Mouse (Mus musculus): ENCODE measurements at regions not wholly inside any gene's neighbourhood (a gene's known extent, or its start where the extent isn't known, plus 50 kb on each side); places are given as distances from the start of the nearest gene placed in this dataset.

- no peak overlapping the region for H3K27ac ChIP-seq (ENCODE audit: insufficient read depth, low read depth, low read length)
- TF ChIP-seq POLR2A (IDR thresholded peaks at IDR 0.05; ENCODE audit: low read depth, low read length) (no peak), CTCF (IDR thresholded peaks at IDR 0.05; ENCODE audit: extremely low read depth, insufficient read length, insufficient replicate concordance, low read depth, low read length) (no peak)
- H3K4me3 ChIP-seq (ENCODE audit: low read depth, low read length), result no peak overlapping the region
- H3K4me1 ChIP-seq (ENCODE audit: control insufficient read depth, insufficient read depth, insufficient read length, low read length), result no peaks in the 10 kb centered on the region
- no peaks in the 10 kb centered on the region for H3K36me3 ChIP-seq (ENCODE audit: control insufficient read depth, insufficient read depth, low read length)
- 16% methylated on average over 6 of the region's 6 CpGs for WGBS
- H3K27me3 ChIP-seq (ENCODE audit: control insufficient read depth, insufficient read depth, low read length), result no peaks in the 10 kb centered on the region
Observed at GRCm38 (mm10) chr10:126379239-126379638, 413.3 kb downstream of the Lrig3 start.

- TF ChIP-seq POLR2A (IDR thresholded peaks at IDR 0.05; ENCODE audit: low read depth, low read length) (no peak), CTCF (IDR thresholded peaks at IDR 0.05; ENCODE audit: extremely low read depth, insufficient read length, insufficient replicate concordance, low read depth, low read length) (no peak)
- 67% methylated on average over 6 of the region's 6 CpGs for WGBS
- no peaks in the 10 kb centered on the region for H3K27me3 ChIP-seq (ENCODE audit: control insufficient read depth, insufficient read depth, low read length)
- no peak overlapping the region for H3K27ac ChIP-seq (ENCODE audit: insufficient read depth, low read depth, low read length)
- no peaks in the 10 kb centered on the region for H3K4me1 ChIP-seq (ENCODE audit: control insufficient read depth, insufficient read depth, insufficient read length, low read length)
- no peak overlapping the region for H3K4me3 ChIP-seq (ENCODE audit: low read depth, low read length)
- H3K36me3 ChIP-seq (ENCODE audit: control insufficient read depth, insufficient read depth, low read length), result no peaks in the 10 kb centered on the region
Observed at GRCm38 (mm10) chr10:126373906-126374305, 407.9 kb downstream of the Lrig3 start.

- 79% methylated on average over 6 of the region's 6 CpGs for WGBS
Observed at GRCm38 (mm10) chr10:126371881-126372280, 405.9 kb downstream of the Lrig3 start.

GRCm38 (mm10) chr10:126349076-126349475, 383.1 kb downstream of the Lrig3 start:
- H3K4me1 ChIP-seq (ENCODE audit: control insufficient read depth, insufficient read depth, insufficient read length, low read length), result no peaks in the 10 kb centered on the region
- 69% methylated on average over 11 of the region's 11 CpGs for WGBS
- TF ChIP-seq CTCF (IDR thresholded peaks at IDR 0.05; ENCODE audit: extremely low read depth, insufficient read length, insufficient replicate concordance, low read depth, low read length), result no peak
- TF ChIP-seq POLR2A (IDR thresholded peaks at IDR 0.05; ENCODE audit: low read depth, low read length), result no peak
- no peak overlapping the region for H3K27ac ChIP-seq (ENCODE audit: insufficient read depth, low read depth, low read length)
- H3K4me3 ChIP-seq (ENCODE audit: low read depth, low read length), result no peak overlapping the region
- H3K36me3 ChIP-seq (ENCODE audit: control insufficient read depth, insufficient read depth, low read length), result no peaks in the 10 kb centered on the region
- no peaks in the 10 kb centered on the region for H3K27me3 ChIP-seq (ENCODE audit: control insufficient read depth, insufficient read depth, low read length)

More at GRCm38 (mm10) chr10:126371881-126372280, 405.9 kb downstream of the Lrig3 start:
- no peak for TF ChIP-seq CTCF (IDR thresholded peaks at IDR 0.05; ENCODE audit: extremely low read depth, insufficient read length, insufficient replicate concordance, low read depth, low read length)
- no peak for TF ChIP-seq POLR2A (IDR thresholded peaks at IDR 0.05; ENCODE audit: low read depth, low read length)
- Histone ChIP-seq H3K27ac (ENCODE audit: insufficient read depth, low read depth, low read length) (no peak overlapping the region), H3K4me3 (ENCODE audit: low read depth, low read length) (no peak overlapping the region), H3K4me1 (ENCODE audit: control insufficient read depth, insufficient read depth, insufficient read length, low read length) (no peaks in the 10 kb centered on the region), H3K36me3 (ENCODE audit: control insufficient read depth, insufficient read depth, low read length) (no peaks in the 10 kb centered on the region), H3K27me3 (ENCODE audit: control insufficient read depth, insufficient read depth, low read length) (no peaks in the 10 kb centered on the region)

- no peaks in the 10 kb centered on the region for H3K4me1 ChIP-seq (ENCODE audit: control insufficient read depth, insufficient read depth, insufficient read length, low read length)
- H3K27ac ChIP-seq (ENCODE audit: insufficient read depth, low read depth, low read length), result no peak overlapping the region
- H3K27me3 ChIP-seq (ENCODE audit: control insufficient read depth, insufficient read depth, low read length), result no peaks in the 10 kb centered on the region
- H3K36me3 ChIP-seq (ENCODE audit: control insufficient read depth, insufficient read depth, low read length), result no peaks in the 10 kb centered on the region
- WGBS, result 73% methylated on average over 4 of the region's 4 CpGs
- no peak overlapping the region for H3K4me3 ChIP-seq (ENCODE audit: low read depth, low read length)
- TF ChIP-seq POLR2A (IDR thresholded peaks at IDR 0.05; ENCODE audit: low read depth, low read length) (no peak), CTCF (IDR thresholded peaks at IDR 0.05; ENCODE audit: extremely low read depth, insufficient read length, insufficient replicate concordance, low read depth, low read length) (no peak)
Observed at GRCm38 (mm10) chr10:126337426-126337825, 371.5 kb downstream of the Lrig3 start.

GRCm38 (mm10) chr10:126333786-126334185, 367.8 kb downstream of the Lrig3 start:
- H3K27me3 ChIP-seq (ENCODE audit: control insufficient read depth, insufficient read depth, low read length), result no peaks in the 10 kb centered on the region
- WGBS, result 73% methylated on average over 5 of the region's 5 CpGs
- TF ChIP-seq CTCF (IDR thresholded peaks at IDR 0.05; ENCODE audit: extremely low read depth, insufficient read length, insufficient replicate concordance, low read depth, low read length) (no peak), POLR2A (IDR thresholded peaks at IDR 0.05; ENCODE audit: low read depth, low read length) (no peak)
- no peaks in the 10 kb centered on the region for H3K36me3 ChIP-seq (ENCODE audit: control insufficient read depth, insufficient read depth, low read length)
- no peak overlapping the region for H3K4me3 ChIP-seq (ENCODE audit: low read depth, low read length)
- H3K27ac ChIP-seq (ENCODE audit: insufficient read depth, low read depth, low read length), result no peak overlapping the region
- H3K4me1 ChIP-seq (ENCODE audit: control insufficient read depth, insufficient read depth, insufficient read length, low read length), result no peaks in the 10 kb centered on the region

GRCm38 (mm10) chr10:126330305-126330969, 364.5 kb downstream of the Lrig3 start:
- TF ChIP-seq CTCF (IDR thresholded peaks at IDR 0.05; ENCODE audit: extremely low read depth, insufficient read length, insufficient replicate concordance, low read depth, low read length) (peak; percentile 70), POLR2A (IDR thresholded peaks at IDR 0.05; ENCODE audit: low read depth, low read length) (no peak)
- H3K36me3 ChIP-seq (ENCODE audit: control insufficient read depth, insufficient read depth, low read length), result no peaks in the 10 kb centered on the region
- no peak overlapping the region for H3K27ac ChIP-seq (ENCODE audit: insufficient read depth, low read depth, low read length)
- no peak overlapping the region for H3K4me3 ChIP-seq (ENCODE audit: low read depth, low read length)
- H3K27me3 ChIP-seq (ENCODE audit: control insufficient read depth, insufficient read depth, low read length), result no peaks in the 10 kb centered on the region
- WGBS, result 8% methylated on average over 17 of the region's 17 CpGs
- no peaks in the 10 kb centered on the region for H3K4me1 ChIP-seq (ENCODE audit: control insufficient read depth, insufficient read depth, insufficient read length, low read length)
